Mouse (Mus musculus): Measurements from ENCODE around the gene Ephx1. TPM values are rescaled to one million over a fixed set of nuclear protein-coding genes. Genes with fewer than 3 reads are reported as not detected.

Gene Ephx1
- polyA plus RNA-seq, 1 experiment from 2014 or later = 2.8 TPM

DNA sequence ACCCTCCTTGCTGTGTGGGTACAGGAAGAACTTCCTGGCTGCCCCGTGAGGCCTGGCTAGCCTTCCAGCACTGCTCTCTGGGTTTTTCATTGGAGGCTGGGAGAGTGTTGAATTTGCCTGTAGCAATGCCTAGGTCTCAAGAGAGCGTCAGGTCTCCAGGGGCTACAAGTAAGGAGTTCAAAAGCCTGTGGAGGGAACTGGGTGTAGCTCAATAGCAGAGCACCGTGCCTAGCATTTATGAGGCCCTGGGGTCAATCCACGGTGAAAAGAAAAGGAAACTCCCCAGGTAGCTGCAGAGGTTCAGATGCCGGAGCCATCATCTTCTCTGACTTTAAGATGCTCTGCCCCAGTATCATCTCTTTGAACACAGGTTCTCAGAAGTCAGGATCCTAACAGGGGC lies 9.1 kb downstream of the Ephx1 start:
- Histone ChIP-seq H3K9me3 (no peaks in the 10 kb centered on the region), H3K4me3 (no peak overlapping the region), H3K27me3 (replicated peaks) (no peaks in the 10 kb centered on the region), H3K9ac (no peak overlapping the region), H3K4me1 (peaks cover 4% of the 10 kb centered on the region; the same call in 1 of the 2 replicates), H3K27ac (no peak overlapping the region), H3K4me2 (replicated peaks) (no peak overlapping the region), H3K36me3 (no peaks in the 10 kb centered on the region)
- WGBS = 46% methylated on average over 5 of the region's 5 CpGs
- ATAC-seq (ENCODE audit: low FRiP score, low read depth) = no peak

DNA sequence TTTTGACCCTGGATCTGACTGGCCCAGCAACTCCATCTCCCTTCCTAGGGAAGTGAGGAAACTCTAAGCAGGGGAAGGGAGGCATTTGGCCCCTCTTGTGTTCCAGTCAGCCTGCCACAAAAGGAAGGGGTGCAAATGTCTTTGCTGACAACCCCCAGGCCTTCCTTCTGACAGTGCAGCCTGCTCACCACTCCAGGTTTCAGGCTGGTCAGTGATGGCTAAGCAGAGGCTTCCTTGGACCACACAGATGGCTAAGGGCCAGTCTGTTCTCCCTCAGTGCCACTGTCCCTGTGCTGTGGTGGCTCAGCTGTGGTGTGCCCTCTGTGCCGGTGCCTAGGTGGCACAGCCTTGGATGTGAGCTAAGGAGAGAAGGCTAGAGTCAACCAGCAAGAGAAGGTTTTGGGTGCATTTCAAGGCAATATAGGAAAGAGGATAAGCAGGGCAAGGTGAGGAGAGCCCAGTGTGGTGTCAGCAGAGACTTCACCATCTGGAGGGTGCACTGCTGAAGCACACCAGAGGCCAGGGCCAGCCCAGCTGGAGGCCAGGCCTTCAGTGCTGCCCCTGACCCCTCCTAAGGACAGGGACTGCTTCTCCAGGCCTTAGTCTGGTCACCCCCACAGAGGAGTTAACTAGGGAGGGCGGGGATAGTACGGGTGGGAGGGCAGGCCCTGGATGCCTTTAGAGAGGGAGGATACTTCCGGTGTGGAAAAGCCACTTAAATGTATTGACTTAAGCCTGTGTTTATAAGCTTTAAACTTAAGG lies 10.4 kb downstream of the Ephx1 start:
- WGBS = 57% methylated on average over 4 of the region's 4 CpGs
- H3K27ac ChIP-seq = no peak overlapping the region
- H3K9me3 ChIP-seq = no peaks in the 10 kb centered on the region
- no peaks in the 10 kb centered on the region for H3K36me3 ChIP-seq
- no peak for ATAC-seq (ENCODE audit: low FRiP score, low read depth)
- H3K4me1 ChIP-seq = no peaks in the 10 kb centered on the region
- no peak overlapping the region for H3K4me3 ChIP-seq
- H3K4me2 ChIP-seq (replicated peaks) = no peak overlapping the region
- H3K27me3 ChIP-seq (replicated peaks) = no peaks in the 10 kb centered on the region
- no peak overlapping the region for H3K9ac ChIP-seq

DNA sequence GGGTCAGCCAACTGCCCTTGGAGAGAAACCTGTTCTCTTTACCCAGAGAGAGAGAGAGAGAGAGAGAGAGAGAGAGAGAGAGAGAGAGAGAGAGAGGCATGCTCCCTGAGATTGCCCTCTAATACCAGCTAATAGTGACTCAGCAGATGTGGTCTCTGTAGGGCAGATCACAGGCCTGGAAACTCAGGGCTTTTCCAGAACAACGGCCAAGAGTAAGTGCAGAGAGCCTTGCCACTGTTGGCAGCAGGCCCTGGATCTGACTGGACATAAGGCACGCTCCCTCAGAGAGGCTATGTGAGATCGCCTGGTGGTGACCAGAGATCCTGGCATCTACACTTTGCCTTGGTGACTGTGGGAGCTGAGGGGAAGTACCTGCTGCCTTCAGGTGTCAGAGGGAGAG lies 10.9 kb downstream of the Ephx1 start:
- ATAC-seq (ENCODE audit: low FRiP score, low read depth) = no peak
- Histone ChIP-seq H3K27ac (no peak overlapping the region), H3K9me3 (no peaks in the 10 kb centered on the region), H3K4me2 (replicated peaks) (no peak overlapping the region), H3K4me1 (no peaks in the 10 kb centered on the region), H3K27me3 (replicated peaks) (no peaks in the 10 kb centered on the region), H3K4me3 (no peak overlapping the region), H3K36me3 (no peaks in the 10 kb centered on the region), H3K9ac (no peak overlapping the region)
- WGBS = 86% methylated on average over 3 of the region's 3 CpGs

DNA sequence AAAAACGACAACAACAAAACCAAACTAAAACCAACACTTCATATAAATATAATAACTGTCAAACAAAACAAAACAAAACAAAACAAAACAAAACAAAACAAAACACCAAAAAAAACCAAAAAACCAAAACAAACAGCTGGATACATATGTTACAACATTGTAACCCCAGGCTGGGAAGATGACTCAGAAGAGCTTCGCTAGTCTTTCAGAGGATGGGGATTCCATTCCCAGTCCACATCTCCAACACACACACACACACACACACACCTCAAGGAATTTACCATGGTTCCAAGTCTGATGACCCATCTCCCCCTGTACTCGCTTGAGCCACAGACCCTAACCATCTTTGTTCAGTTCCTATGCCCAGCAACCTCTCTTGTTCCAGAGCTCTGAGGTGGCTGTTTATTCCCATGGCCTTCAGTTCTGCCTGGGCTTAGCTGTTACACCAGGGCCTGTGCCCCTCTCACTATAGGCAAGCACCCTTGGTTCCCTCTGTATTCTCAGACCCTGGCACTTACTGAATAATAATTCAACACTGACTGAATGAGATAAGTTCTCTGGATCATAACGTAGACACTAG lies 11.6 kb downstream of the Ephx1 start:
- WGBS = 92% methylated on average over 4 of the region's 4 CpGs
- no peaks in the 10 kb centered on the region for H3K27me3 ChIP-seq (replicated peaks)
- H3K4me2 ChIP-seq (replicated peaks) = no peak overlapping the region
- H3K4me1 ChIP-seq = no peaks in the 10 kb centered on the region
- no peak overlapping the region for H3K27ac ChIP-seq
- no peak overlapping the region for H3K9ac ChIP-seq
- H3K4me3 ChIP-seq = no peak overlapping the region
- no peak for ATAC-seq (ENCODE audit: low FRiP score, low read depth)
- H3K9me3 ChIP-seq = no peaks in the 10 kb centered on the region
- H3K36me3 ChIP-seq = no peaks in the 10 kb centered on the region

DNA sequence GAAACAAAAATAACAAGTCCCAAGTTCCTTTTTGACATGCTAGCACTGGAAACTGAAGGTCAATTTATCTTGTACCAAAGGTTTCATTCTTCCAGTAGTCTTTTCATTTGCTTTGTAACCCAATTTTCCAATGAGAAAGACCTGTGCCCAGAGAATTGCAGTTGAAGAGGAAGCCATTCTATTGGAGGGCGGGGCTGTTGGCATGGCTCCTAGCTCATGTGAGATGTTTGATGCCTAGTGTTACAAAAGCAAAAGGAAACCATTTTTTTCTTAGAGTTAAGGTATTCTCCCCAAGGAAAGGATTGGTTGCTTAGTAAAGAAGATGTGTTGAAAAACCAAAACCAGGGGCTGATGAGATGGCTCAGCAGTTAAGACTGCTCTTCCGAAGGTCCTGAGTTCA lies 12.4 kb downstream of the Ephx1 start:
- ATAC-seq (ENCODE audit: low FRiP score, low read depth) = no peak
- H3K4me3 ChIP-seq = no peak overlapping the region
- 99% methylated on average over 2 of the region's 2 CpGs for WGBS
- H3K27ac ChIP-seq = no peak overlapping the region
- no peak overlapping the region for H3K9ac ChIP-seq
- no peaks in the 10 kb centered on the region for H3K36me3 ChIP-seq
- no peaks in the 10 kb centered on the region for H3K9me3 ChIP-seq
- no peak overlapping the region for H3K4me2 ChIP-seq (replicated peaks)
- H3K27me3 ChIP-seq (replicated peaks) = no peaks in the 10 kb centered on the region
- no peaks in the 10 kb centered on the region for H3K4me1 ChIP-seq

DNA sequence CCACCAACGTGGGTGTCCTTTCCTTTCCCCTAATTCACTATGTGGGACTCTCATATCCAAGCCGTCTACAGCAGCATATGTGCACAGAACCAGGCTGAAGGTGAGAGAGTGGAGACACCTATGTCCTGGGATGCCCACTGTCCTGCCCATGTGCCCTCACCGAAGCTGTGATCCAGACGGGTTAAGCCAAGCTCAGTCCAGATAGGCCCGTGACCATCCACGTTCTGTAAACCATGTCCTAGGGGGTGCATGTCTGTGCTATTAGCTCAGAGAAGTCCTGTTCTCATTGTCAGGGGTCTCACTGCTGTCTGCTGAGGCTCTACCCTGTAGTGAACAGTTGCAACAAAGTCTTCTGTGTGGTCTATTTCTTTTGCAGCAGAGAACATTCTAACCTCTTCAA lies 12.9 kb downstream of the Ephx1 start:
- Histone ChIP-seq H3K27me3 (replicated peaks) (no peaks in the 10 kb centered on the region), H3K9ac (no peak overlapping the region), H3K4me2 (replicated peaks) (no peak overlapping the region), H3K36me3 (no peaks in the 10 kb centered on the region), H3K4me1 (no peaks in the 10 kb centered on the region), H3K4me3 (no peak overlapping the region), H3K27ac (no peak overlapping the region), H3K9me3 (no peaks in the 10 kb centered on the region)
- WGBS = 84% methylated on average over 6 of the region's 6 CpGs
- no peak for ATAC-seq (ENCODE audit: low FRiP score, low read depth)

DNA sequence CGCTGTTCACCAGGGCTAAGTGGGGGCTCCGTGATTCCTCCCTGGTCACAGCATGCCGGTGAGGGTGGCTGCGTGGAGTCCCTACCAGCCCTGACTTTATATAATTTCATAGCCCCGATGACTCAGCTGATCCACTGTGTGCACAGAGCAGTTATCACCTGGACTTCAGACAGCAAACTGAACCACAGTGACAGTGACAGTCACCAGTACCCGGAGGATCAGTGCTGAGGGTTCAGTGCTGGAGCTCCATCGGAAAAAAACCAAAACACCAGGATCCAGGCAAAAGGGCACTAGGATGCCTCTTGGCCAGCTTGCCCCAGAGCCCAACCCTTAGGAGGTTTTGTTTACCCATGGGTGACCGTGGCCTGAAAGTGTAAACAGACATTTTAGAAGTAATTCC lies 15.4 kb downstream of the Ephx1 start:
- Histone ChIP-seq H3K36me3 (no peaks in the 10 kb centered on the region), H3K27me3 (replicated peaks) (no peaks in the 10 kb centered on the region), H3K4me2 (replicated peaks) (no peak overlapping the region), H3K4me1 (peaks cover 11% of the 10 kb centered on the region), H3K9me3 (no peaks in the 10 kb centered on the region), H3K9ac (no peak overlapping the region), H3K4me3 (no peak overlapping the region), H3K27ac (no peak overlapping the region)
- 87% methylated on average over 8 of the region's 8 CpGs for WGBS
- no peak for ATAC-seq (ENCODE audit: low FRiP score, low read depth)

DNA sequence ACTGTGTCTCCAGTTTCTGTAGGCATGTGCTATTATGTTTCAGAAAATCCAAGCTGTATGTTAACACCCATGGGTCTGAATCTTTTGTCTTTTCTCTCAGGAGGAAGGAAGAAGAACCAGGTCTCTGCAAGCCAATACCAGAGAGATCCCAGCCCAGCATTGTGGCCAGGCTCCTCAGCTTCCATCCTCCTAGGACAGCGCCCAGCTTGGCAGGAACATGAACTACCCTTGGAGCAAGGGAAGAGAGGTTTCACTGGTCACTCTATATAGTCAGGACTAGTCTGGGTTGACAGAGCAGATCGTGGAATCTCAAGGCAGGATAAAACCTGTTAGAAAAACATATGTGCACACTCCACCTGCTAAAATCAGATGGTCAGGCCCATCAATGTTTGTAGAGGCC lies 16.9 kb downstream of the Ephx1 start:
- no peak overlapping the region for H3K27ac ChIP-seq
- H3K9ac ChIP-seq = no peak overlapping the region
- H3K4me1 ChIP-seq = peaks cover 13% of the 10 kb centered on the region
- no peaks in the 10 kb centered on the region for H3K9me3 ChIP-seq
- WGBS = 86% methylated on average over 2 of the region's 2 CpGs
- no peaks in the 10 kb centered on the region for H3K36me3 ChIP-seq
- no peak overlapping the region for H3K4me3 ChIP-seq
- ATAC-seq (ENCODE audit: low FRiP score, low read depth) = no peak
- H3K4me2 ChIP-seq (replicated peaks) = no peak overlapping the region
- no peaks in the 10 kb centered on the region for H3K27me3 ChIP-seq (replicated peaks)

DNA sequence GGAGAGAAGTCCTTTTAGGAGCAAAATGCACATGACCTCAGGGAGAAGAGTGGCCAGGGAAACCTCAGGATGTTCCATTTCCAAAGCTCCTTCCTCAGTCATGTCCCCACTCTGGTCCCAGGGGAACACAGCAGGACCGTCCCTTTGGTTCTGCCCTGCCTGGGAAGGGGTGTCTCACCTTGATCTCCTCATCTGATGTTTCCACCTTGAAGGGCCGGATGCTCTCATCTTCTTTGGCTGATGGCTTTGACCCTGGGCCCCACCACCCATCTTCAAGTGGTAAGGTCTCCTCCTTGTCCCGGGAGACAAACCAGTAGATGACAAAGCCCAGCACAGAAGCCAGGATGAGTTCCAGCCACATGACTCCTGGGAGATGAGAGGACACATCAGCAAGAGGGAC lies 19.1 kb downstream of the Ephx1 start:
- no peaks in the 10 kb centered on the region for H3K27me3 ChIP-seq (replicated peaks)
- H3K36me3 ChIP-seq = no peaks in the 10 kb centered on the region
- H3K9ac ChIP-seq = no peak overlapping the region
- WGBS = 96% methylated on average over 3 of the region's 3 CpGs
- no peak for ATAC-seq (ENCODE audit: low FRiP score, low read depth)
- no peaks in the 10 kb centered on the region for H3K9me3 ChIP-seq
- peaks cover 13% of the 10 kb centered on the region for H3K4me1 ChIP-seq
- H3K4me3 ChIP-seq = no peak overlapping the region
- H3K27ac ChIP-seq = no peak overlapping the region
- no peak overlapping the region for H3K4me2 ChIP-seq (replicated peaks)

DNA sequence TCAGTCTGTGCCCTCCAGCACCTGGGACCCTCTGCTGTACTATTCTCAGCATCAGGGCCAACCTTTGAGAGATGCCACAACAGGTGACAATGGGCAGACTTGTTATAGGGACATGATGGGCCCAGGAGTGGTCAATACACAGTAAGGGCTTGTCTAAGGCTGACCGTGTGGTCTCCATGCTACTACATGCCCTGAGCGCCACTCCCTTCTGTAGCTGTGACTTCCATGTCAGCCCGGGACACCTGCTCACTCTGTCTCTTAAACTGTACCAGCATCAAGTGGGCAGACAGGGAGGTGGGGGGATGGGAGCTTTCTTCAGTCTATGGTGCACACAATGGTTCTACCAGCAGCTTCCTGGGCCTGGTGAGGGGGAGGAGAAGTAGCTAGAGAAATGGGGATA lies 19.5 kb downstream of the Ephx1 start:
- H3K4me2 ChIP-seq (replicated peaks) = no peak overlapping the region
- 94% methylated on average over 3 of the region's 3 CpGs for WGBS
- ATAC-seq (ENCODE audit: low FRiP score, low read depth) = no peak

DNA sequence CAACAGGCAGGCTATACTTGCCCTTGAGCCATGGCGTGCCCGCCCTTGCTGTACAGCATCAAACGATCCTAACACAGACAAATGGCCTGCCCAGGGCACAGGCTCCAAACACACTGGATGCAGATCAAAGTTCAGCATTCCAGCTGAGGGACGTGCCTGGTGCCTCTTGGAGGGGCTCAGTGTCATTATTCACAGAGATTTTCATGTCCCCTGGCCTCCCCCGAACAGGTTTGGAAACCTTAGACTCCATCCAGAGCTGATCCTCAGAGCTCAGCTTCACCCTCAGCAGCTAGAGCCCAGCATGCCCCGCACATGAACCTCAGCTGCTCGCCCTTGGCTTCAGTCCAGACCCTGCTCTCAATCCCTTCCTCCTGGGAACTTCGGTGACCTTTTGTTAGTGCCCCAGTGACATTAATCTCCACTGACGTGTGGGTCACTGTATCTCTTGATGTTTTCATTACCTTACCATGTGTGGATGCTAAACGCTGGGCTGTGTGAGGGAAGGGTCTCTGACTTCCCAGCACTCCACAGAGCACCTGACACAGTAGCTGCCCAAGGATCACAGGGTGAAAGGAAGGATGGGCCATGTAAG lies 20.1 kb downstream of the Ephx1 start:
- no peak overlapping the region for H3K4me3 ChIP-seq
- H3K27ac ChIP-seq = no peak overlapping the region
- no peaks in the 10 kb centered on the region for H3K27me3 ChIP-seq (replicated peaks)
- 0 out of 2 replicates have a peak overlapping the region, but pooled peaks have one; percentile 8 for H3K9ac ChIP-seq
- peaks cover 13% of the 10 kb centered on the region for H3K4me1 ChIP-seq
- no peak for ATAC-seq (ENCODE audit: low FRiP score, low read depth)
- no peaks in the 10 kb centered on the region for H3K9me3 ChIP-seq
- WGBS = 36% methylated on average over 10 of the region's 10 CpGs
- no peaks in the 10 kb centered on the region for H3K36me3 ChIP-seq
- no peak overlapping the region for H3K4me2 ChIP-seq (replicated peaks)

More for the DNA sequence above, 19.5 kb downstream of the Ephx1 start:
- Histone ChIP-seq H3K4me1 (peaks cover 13% of the 10 kb centered on the region), H3K27me3 (replicated peaks) (no peaks in the 10 kb centered on the region), H3K4me3 (no peak overlapping the region), H3K9me3 (no peaks in the 10 kb centered on the region), H3K36me3 (no peaks in the 10 kb centered on the region), H3K27ac (no peak overlapping the region), H3K9ac (no peak overlapping the region)

DNA sequence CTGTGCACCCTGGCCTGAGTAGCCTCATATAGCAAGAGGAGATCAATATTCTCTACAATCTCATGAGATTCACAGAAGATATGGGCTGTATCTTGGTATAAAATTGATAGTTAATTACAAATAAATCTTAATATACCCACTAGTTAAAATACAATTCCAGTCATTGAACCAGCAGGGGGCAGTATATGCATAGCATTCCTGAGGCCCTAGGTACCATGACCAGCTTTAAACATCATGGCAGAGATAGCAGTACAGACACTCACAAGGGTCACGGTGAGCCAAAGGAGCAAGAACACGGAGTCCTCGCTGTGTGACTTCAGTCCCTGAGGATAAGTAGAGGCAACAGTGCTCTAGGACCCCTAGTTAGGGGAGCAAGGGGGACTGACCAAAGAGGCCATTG lies 28.6 kb downstream of the Ephx1 start:
- H3K36me3 ChIP-seq = no peaks in the 10 kb centered on the region
- no peaks in the 10 kb centered on the region for H3K9me3 ChIP-seq
- no peaks in the 10 kb centered on the region; the same call in 1 of the 2 replicates for H3K4me1 ChIP-seq
- H3K4me2 ChIP-seq (replicated peaks) = no peak overlapping the region
- H3K27ac ChIP-seq = no peak overlapping the region
- H3K9ac ChIP-seq = no peak overlapping the region
- no peak for ATAC-seq (ENCODE audit: low FRiP score, low read depth)
- no peak overlapping the region for H3K4me3 ChIP-seq
- H3K27me3 ChIP-seq (replicated peaks) = no peaks in the 10 kb centered on the region
- WGBS = 79% methylated on average over 3 of the region's 3 CpGs
